Mouse (Mus musculus): ENCODE results near the gene Alg3. TPM values are rescaled to one million over a fixed set of nuclear protein-coding genes. Genes with fewer than 3 reads are reported as not detected.

Gene Alg3
- total and polyA plus RNA-seq, 2 experiments from 2014 or later, result 32.7 to 38.2 TPM

- 86% methylated on average over 7 of the region's 7 CpGs for WGBS
- H3K9ac ChIP-seq (replicated peaks; ENCODE audit: low read length, poor library complexity, severe bottlenecking), result no peak overlapping the region
- no peak overlapping the region for H3K4me3 ChIP-seq (ENCODE audit: low read depth, low read length)
- no peak for DNase-seq (ENCODE audit: low spot score)
- TF ChIP-seq CTCF (IDR thresholded peaks at IDR 0.05), result no peak
- no peak overlapping the region for H3K4me2 ChIP-seq (ENCODE audit: low read depth, low read length, poor library complexity, severe bottlenecking)
- no peaks in the 10 kb centered on the region for H3K4me1 ChIP-seq (ENCODE audit: insufficient read depth, low read length)
- H3K36me3 ChIP-seq (ENCODE audit: insufficient read depth, low read length), result peaks cover 15% of the 10 kb centered on the region
- no peaks in the 10 kb centered on the region for H3K9me3 ChIP-seq (ENCODE audit: low read length)
- ATAC-seq (ENCODE audit: low FRiP score), result no peak
- H3K27ac ChIP-seq (ENCODE audit: low read depth, low read length), result no peak overlapping the region
- no peaks in the 10 kb centered on the region for H3K27me3 ChIP-seq (ENCODE audit: insufficient read depth, low read length)
Observed at GRCm38 (mm10) chr16:20643911-20644310, 32.4 kb upstream of the Alg3 start.

GRCm38 (mm10) chr16:20642161-20642560, 30.6 kb upstream of the Alg3 start:
- DNase-seq (ENCODE audit: low spot score) (peak; percentile 83), ATAC-seq (ENCODE audit: low FRiP score) (no peak)
- Histone ChIP-seq H3K36me3 (ENCODE audit: insufficient read depth, low read length) (peaks cover 15% of the 10 kb centered on the region), H3K9ac (replicated peaks; ENCODE audit: low read length, poor library complexity, severe bottlenecking) (no peak overlapping the region), H3K4me2 (ENCODE audit: low read depth, low read length, poor library complexity, severe bottlenecking) (no peak overlapping the region), H3K4me3 (ENCODE audit: low read depth, low read length) (no peak overlapping the region), H3K9me3 (ENCODE audit: low read length) (no peaks in the 10 kb centered on the region), H3K27me3 (ENCODE audit: insufficient read depth, low read length) (no peaks in the 10 kb centered on the region), H3K4me1 (ENCODE audit: insufficient read depth, low read length) (no peaks in the 10 kb centered on the region; the same call in 1 of the 2 replicates), H3K27ac (ENCODE audit: low read depth, low read length) (no peak overlapping the region)
- TF ChIP-seq CTCF (IDR thresholded peaks at IDR 0.05), result peak; percentile 81
- 0% methylated on average over 8 of the region's 8 CpGs for WGBS

GRCm38 (mm10) chr16:20638367-20638766, 26.8 kb upstream of the Alg3 start:
- Histone ChIP-seq H3K4me2 (ENCODE audit: low read depth, low read length, poor library complexity, severe bottlenecking) (peak overlapping the region; percentile 22; the same call in 1 of the 2 replicates), H3K9ac (replicated peaks; ENCODE audit: low read length, poor library complexity, severe bottlenecking) (no peak overlapping the region), H3K4me3 (ENCODE audit: low read depth, low read length) (no peak overlapping the region), H3K9me3 (ENCODE audit: low read length) (no peaks in the 10 kb centered on the region), H3K27ac (ENCODE audit: low read depth, low read length) (peak overlapping the region; percentile 47; the same call in 1 of the 2 replicates), H3K36me3 (ENCODE audit: insufficient read depth, low read length) (peaks cover 7% of the 10 kb centered on the region), H3K27me3 (ENCODE audit: insufficient read depth, low read length) (no peaks in the 10 kb centered on the region), H3K4me1 (ENCODE audit: insufficient read depth, low read length) (no peaks in the 10 kb centered on the region; the same call in 1 of the 2 replicates)
- 0 out of 2 replicates have a peak, but pooled peaks have one; percentile 36 for ATAC-seq (ENCODE audit: low FRiP score)
- peak; percentile 79 for DNase-seq (ENCODE audit: low spot score)
- TF ChIP-seq CTCF (IDR thresholded peaks at IDR 0.05), result no peak
- 54% methylated on average over 8 of the region's 8 CpGs for WGBS

- no peak for TF ChIP-seq CTCF (IDR thresholded peaks at IDR 0.05)
- H3K4me1 ChIP-seq (ENCODE audit: insufficient read depth, low read length), result no peaks in the 10 kb centered on the region; the same call in 1 of the 2 replicates
- H3K4me3 ChIP-seq (ENCODE audit: low read depth, low read length), result no peak overlapping the region
- no peaks in the 10 kb centered on the region for H3K9me3 ChIP-seq (ENCODE audit: low read length)
- ATAC-seq (ENCODE audit: low FRiP score), result no peak
- no peak overlapping the region for H3K9ac ChIP-seq (replicated peaks; ENCODE audit: low read length, poor library complexity, severe bottlenecking)
- no peak overlapping the region for H3K4me2 ChIP-seq (ENCODE audit: low read depth, low read length, poor library complexity, severe bottlenecking)
- no peak overlapping the region for H3K27ac ChIP-seq (ENCODE audit: low read depth, low read length)
- H3K27me3 ChIP-seq (ENCODE audit: insufficient read depth, low read length), result no peaks in the 10 kb centered on the region
- 79% methylated on average over 8 of the region's 8 CpGs for WGBS
- DNase-seq (ENCODE audit: low spot score), result no peak
- H3K36me3 ChIP-seq (ENCODE audit: insufficient read depth, low read length), result peaks cover 5% of the 10 kb centered on the region
Observed at GRCm38 (mm10) chr16:20637410-20637809, 25.9 kb upstream of the Alg3 start.

- peak; percentile 32 for DNase-seq (ENCODE audit: low spot score)
- H3K9ac ChIP-seq (replicated peaks; ENCODE audit: low read length, poor library complexity, severe bottlenecking), result peak within 1 kb of the TSS; percentile 92
- H3K4me2 ChIP-seq (ENCODE audit: low read depth, low read length, poor library complexity, severe bottlenecking), result peak within 1 kb of the TSS; percentile 93
- no peak for TF ChIP-seq CTCF (IDR thresholded peaks at IDR 0.05)
- no peaks in the 10 kb centered on the region for H3K27me3 ChIP-seq (ENCODE audit: insufficient read depth, low read length)
- H3K36me3 ChIP-seq (ENCODE audit: insufficient read depth, low read length), result peaks cover 5% of the 10 kb centered on the region
- peak within 1 kb of the TSS; percentile 78 for H3K27ac ChIP-seq (ENCODE audit: low read depth, low read length)
- no peaks in the 10 kb centered on the region for H3K9me3 ChIP-seq (ENCODE audit: low read length)
- no peaks in the 10 kb centered on the region for H3K4me1 ChIP-seq (ENCODE audit: insufficient read depth, low read length)
- H3K4me3 ChIP-seq (ENCODE audit: low read depth, low read length), result peak within 1 kb of the TSS; percentile 63
- ATAC-seq (ENCODE audit: low FRiP score), result peak; percentile 68
- WGBS, result 6% methylated on average over 53 of the region's 54 CpGs
Observed at GRCm38 (mm10) chr16:20629731-20630634, 18.4 kb upstream of the Alg3 start, which contains the start of gene Ece2. Ece2 (plus strand) TSS chr16:20629828.
